Mouse (Mus musculus) embryonic facial prominence, embryonic 10.5 days (tissue): ENCODE data around the gene Gpr119. TPM values are rescaled to one million over a fixed set of nuclear protein-coding genes. Genes with fewer than 3 reads are reported as not detected.

Source experiments
- DNase-seq: peaks from one replicate; pipeline ENCODE4 v3.0.0-alpha.2; 2017; ENCODE audit warnings: low spot score
- H3K27ac ChIP-seq: fragments of 300-500 bp; sonication (generic); replicated peaks from 2 replicates; pipeline ENCODE4 v1.5.1; 2016; ENCODE audit warnings: mild to moderate bottlenecking
- H3K27me3 ChIP-seq: fragments of 300-500 bp; sonication (generic); replicated peaks from 2 replicates; pipeline ENCODE4 v1.6.1; 2016; ENCODE audit warnings: low read depth, mild to moderate bottlenecking; ENCODE audit not compliant: poor library complexity, severe bottlenecking
- H3K36me3 ChIP-seq: fragments of 300-500 bp; sonication (generic); replicated peaks from 2 replicates; pipeline ENCODE4 v1.6.1; 2016; ENCODE audit warnings: mild to moderate bottlenecking, moderate library complexity
- H3K4me1 ChIP-seq: fragments of 300-500 bp; sonication (generic); 2 replicates; pipeline ENCODE4 v1.6.1; 2016
- H3K4me3 ChIP-seq: fragments of 300-500 bp; sonication (generic); 2 replicates; pipeline ENCODE4 v1.5.1; 2016; ENCODE audit warnings: mild to moderate bottlenecking, moderate library complexity
- H3K9me3 ChIP-seq: fragments of 300-500 bp; sonication (generic); 2 replicates; pipeline ENCODE4 v1.6.1; 2016; ENCODE audit warnings: mild to moderate bottlenecking
- WGBS: fragments of 180-500 bp; shearing (Covaris S2); methylation state at CpG from one replicate; pipeline ENCODE4 v1.1.7; 2016; 5-methylcytosine and 5-hydroxymethylcytosine counted together
- polyA plus RNA-seq: library from polyadenylated mRNA; unstranded; fragments of >200 nt; fragmentation: Nextera tagmentation; extraction: Ambion mirVana; gene quantifications from 2 replicates; pipeline ENCODE4 v1.2.1, GENCODE M21; 2016

Gpr119 gene
- polyA plus RNA-seq = not detected in 2 replicates

DNA sequence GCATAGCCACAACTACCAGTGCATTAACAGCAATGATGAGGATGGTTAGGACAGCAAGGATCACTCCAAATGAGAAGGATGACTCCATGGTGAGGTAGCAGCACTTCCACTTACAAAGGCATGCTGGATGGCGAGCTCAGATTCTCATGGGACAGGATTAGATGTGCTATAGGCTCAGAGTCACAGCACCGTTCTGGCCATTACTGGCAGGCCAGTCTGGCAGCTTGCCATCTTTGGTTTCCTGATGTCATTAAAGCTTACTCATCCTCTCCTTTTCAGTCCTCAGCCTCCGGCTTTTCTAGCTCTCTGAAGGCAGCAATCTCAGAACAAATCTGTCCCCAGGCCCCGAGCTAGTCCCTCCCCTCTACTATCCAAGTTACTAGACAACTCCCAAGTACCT, at the start of gene Gpr119:
TSS of gene Gpr119 (minus strand) at position 308 of the 400 bp plus-strand sequence.
- no peaks in the 10 kb centered on the region for H3K27me3 ChIP-seq
- 79% methylated on average over 4 of the region's 4 CpGs for WGBS
- DNase-seq = no peak
- no peaks in the 10 kb centered on the region for H3K4me1 ChIP-seq
- no peaks in the 10 kb centered on the region for H3K36me3 ChIP-seq
- no peak within 1 kb of the TSS for H3K27ac ChIP-seq
- H3K4me3 ChIP-seq = no peak within 1 kb of the TSS
- H3K9me3 ChIP-seq = no peaks in the 10 kb centered on the region

DNA sequence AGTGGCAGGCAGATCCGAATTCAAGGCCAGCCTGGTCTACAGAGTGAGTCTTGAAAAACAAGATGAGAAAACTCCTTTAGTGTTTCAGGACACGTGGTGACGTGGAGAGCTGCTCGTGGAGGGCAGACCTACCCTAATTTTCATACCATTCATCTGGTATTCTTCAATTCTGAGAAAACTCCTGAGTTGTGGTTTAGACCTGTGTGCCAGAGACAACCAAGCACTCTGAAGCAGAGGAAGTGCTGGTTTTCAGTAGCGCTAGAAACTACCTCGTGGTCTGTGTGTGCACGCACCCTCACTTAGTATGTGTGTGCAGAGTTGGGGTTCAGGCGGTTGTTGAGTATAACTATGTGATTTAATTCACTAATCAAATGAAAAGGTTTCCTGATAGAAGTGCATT, 38.6 kb upstream of the Gpr119 start:
- H3K9me3 ChIP-seq = no peaks in the 10 kb centered on the region
- peaks cover 45% of the 10 kb centered on the region for H3K36me3 ChIP-seq
- WGBS = 90% methylated on average over 8 of the region's 8 CpGs
- no peak for DNase-seq
- H3K27me3 ChIP-seq = no peaks in the 10 kb centered on the region
- H3K4me3 ChIP-seq = no peak overlapping the region
- H3K4me1 ChIP-seq = no peaks in the 10 kb centered on the region
- no peak overlapping the region for H3K27ac ChIP-seq

- 90% methylated on average over 10 of the region's 10 CpGs for WGBS
- Histone ChIP-seq H3K4me1 (no peaks in the 10 kb centered on the region), H3K4me3 (no peak overlapping the region), H3K27ac (no peak overlapping the region), H3K36me3 (peaks cover 58% of the 10 kb centered on the region), H3K9me3 (no peaks in the 10 kb centered on the region), H3K27me3 (no peaks in the 10 kb centered on the region)
- DNase-seq = no peak
Measured at GRCm38 (mm10) chrX:48709701-48710100, 35.4 kb upstream of the Gpr119 start.

- WGBS = 19% methylated on average over 42 of the region's 42 CpGs
- peak within 1 kb of the TSS; percentile 78 for H3K27ac ChIP-seq
Measured at GRCm38 (mm10) chrX:48694864-48695371, 20.6 kb upstream of the Gpr119 start, which contains the start of gene Rbmx2. Gene Rbmx2, plus strand, starts transcription at chrX:48695004.

DNA sequence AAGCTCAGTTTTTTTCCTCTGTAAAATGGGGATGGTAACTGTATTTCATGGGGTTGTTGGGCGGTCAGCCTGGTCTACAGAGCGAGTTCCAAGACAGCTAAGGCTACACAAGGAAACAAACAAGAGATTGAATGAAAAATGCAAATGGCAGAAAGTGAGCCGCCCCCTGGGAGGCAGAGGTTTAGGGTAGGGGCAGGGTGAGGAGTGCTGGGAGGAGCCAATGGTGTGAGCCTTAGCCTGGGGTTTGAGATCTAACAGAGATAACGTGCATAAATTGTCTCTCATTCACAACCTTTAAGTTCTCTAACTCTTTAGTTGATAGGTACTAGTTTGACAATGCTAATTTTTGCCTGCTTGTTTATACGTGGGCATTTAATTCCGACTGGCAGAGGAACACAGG, 20.2 kb upstream of the Gpr119 start:
- no peaks in the 10 kb centered on the region for H3K27me3 ChIP-seq
- H3K36me3 ChIP-seq = peaks cover 13% of the 10 kb centered on the region
- H3K9me3 ChIP-seq = no peaks in the 10 kb centered on the region
- 0 out of 2 replicates have a peak, but pooled peaks cover 5% of the 10 kb centered on the region for H3K4me1 ChIP-seq
- H3K4me3 ChIP-seq = peak overlapping the region; percentile 70
- DNase-seq = no peak
- H3K27ac ChIP-seq = peak overlapping the region; percentile 44; the same call in 1 of the 2 replicates
- 16% methylated on average over 6 of the region's 6 CpGs for WGBS

More at GRCm38 (mm10) chrX:48694864-48695371, 20.6 kb upstream of the Gpr119 start, which contains the start of gene Rbmx2:
- Histone ChIP-seq H3K27me3 (no peaks in the 10 kb centered on the region), H3K36me3 (peaks cover 13% of the 10 kb centered on the region), H3K4me1 (0 out of 2 replicates have a peak, but pooled peaks cover 5% of the 10 kb centered on the region), H3K9me3 (no peaks in the 10 kb centered on the region), H3K4me3 (peak within 1 kb of the TSS; percentile 70)
- peak; percentile 92 for DNase-seq

- H3K27me3 ChIP-seq = no peaks in the 10 kb centered on the region
- DNase-seq = no peak
- no peaks in the 10 kb centered on the region for H3K4me1 ChIP-seq
- H3K4me3 ChIP-seq = no peak overlapping the region
- WGBS = 75% methylated on average over 5 of the region's 5 CpGs
- H3K9me3 ChIP-seq = no peaks in the 10 kb centered on the region
- no peak overlapping the region for H3K27ac ChIP-seq
- no peaks in the 10 kb centered on the region for H3K36me3 ChIP-seq
Measured at GRCm38 (mm10) chrX:48683857-48684256, 9.6 kb upstream of the Gpr119 start.

- peak; percentile 25 for DNase-seq
- H3K9me3 ChIP-seq = no peaks in the 10 kb centered on the region
- H3K27ac ChIP-seq = no peak overlapping the region
- no peaks in the 10 kb centered on the region for H3K36me3 ChIP-seq
- no peaks in the 10 kb centered on the region for H3K4me1 ChIP-seq
- WGBS = 21% methylated on average over 3 of the region's 3 CpGs
- H3K4me3 ChIP-seq = no peak overlapping the region
- no peaks in the 10 kb centered on the region for H3K27me3 ChIP-seq
Measured at GRCm38 (mm10) chrX:48683451-48683850, 9.2 kb upstream of the Gpr119 start.

DNA sequence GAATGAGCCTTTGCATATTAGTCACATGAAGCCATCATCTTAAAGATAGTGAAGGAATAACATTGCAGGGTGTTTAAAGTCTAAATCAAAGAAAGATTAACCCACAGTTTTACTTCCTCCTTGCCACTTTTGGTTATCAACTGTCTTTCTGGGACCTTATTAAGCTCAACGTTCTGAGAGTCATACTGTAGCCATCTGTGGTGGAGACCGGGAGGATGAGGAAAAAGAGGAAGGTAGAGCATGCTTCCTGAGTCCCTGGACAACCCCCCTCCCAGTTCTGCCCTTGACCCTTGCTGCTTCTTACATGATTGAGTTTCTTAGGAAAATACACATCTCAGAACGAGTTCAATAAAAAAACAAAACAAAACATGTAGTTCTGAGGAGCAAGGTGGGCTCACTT, 2.6 kb downstream of the Gpr119 start:
- DNase-seq = no peak
- no peak overlapping the region for H3K27ac ChIP-seq
- H3K9me3 ChIP-seq = no peaks in the 10 kb centered on the region
- H3K4me3 ChIP-seq = no peak overlapping the region
- no peaks in the 10 kb centered on the region for H3K36me3 ChIP-seq
- H3K4me1 ChIP-seq = no peaks in the 10 kb centered on the region
- 58% methylated on average over 3 of the region's 3 CpGs for WGBS
- no peaks in the 10 kb centered on the region for H3K27me3 ChIP-seq

DNA sequence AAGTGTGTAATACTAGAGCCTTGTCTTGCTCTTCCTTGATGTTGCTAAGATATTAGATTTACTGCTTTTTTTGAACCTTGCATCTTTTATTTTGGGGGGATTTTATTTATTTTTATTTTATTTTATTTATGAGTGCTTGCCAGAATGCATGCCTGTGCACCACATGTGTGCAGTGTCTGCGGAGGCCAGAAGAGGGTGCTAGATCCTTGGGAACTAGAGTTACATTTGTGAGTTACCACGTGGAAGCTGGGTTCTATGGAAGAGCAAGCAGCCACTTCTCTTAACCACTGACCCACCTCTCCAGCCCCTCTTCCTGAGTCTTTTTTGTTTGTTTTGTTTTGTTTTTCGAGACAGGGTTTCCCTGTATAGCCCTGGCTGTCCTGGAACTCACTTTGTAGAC, 4.7 kb downstream of the Gpr119 start:
- no peak for DNase-seq
- WGBS = 67% methylated on average over 3 of the region's 3 CpGs

DNA sequence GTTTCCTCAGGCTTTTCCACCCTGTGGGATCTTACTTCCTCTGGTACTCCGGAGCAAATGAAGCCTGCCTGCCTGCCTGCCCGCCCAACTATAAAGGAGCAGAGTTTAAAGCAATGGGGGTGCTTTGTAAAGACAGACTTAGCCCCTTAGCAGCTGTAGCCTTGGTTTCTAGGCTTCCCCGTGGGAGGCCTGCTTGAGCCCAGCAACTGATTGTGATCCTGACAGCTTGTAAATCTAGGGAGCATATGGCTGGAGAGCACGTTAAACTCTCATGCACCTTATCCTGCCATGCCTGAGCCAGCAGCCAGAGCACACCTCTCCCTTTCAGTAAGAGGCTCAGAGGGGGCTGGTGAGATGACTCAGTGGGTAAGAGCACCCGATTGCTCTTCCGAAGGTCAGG, 7.5 kb downstream of the Gpr119 start:
- 38% methylated on average over 6 of the region's 6 CpGs for WGBS
- Histone ChIP-seq H3K4me1 (no peaks in the 10 kb centered on the region), H3K36me3 (no peaks in the 10 kb centered on the region), H3K27ac (no peak overlapping the region), H3K4me3 (no peak overlapping the region), H3K9me3 (no peaks in the 10 kb centered on the region), H3K27me3 (no peaks in the 10 kb centered on the region)
- DNase-seq = no peak

More for the DNA sequence above, 4.7 kb downstream of the Gpr119 start:
- Histone ChIP-seq H3K9me3 (no peaks in the 10 kb centered on the region), H3K27me3 (no peaks in the 10 kb centered on the region), H3K27ac (no peak overlapping the region), H3K4me1 (no peaks in the 10 kb centered on the region), H3K36me3 (no peaks in the 10 kb centered on the region), H3K4me3 (no peak overlapping the region)

- 0 out of 2 replicates have a peak, but pooled peaks cover 5% of the 10 kb centered on the region for H3K36me3 ChIP-seq
- H3K27me3 ChIP-seq = no peaks in the 10 kb centered on the region
- no peaks in the 10 kb centered on the region for H3K9me3 ChIP-seq
- peak; percentile 16 for DNase-seq
- 93% methylated on average over 2 of the region's 2 CpGs for WGBS
- H3K4me1 ChIP-seq = no peaks in the 10 kb centered on the region
- H3K27ac ChIP-seq = no peak overlapping the region
- H3K4me3 ChIP-seq = no peak overlapping the region
Measured at GRCm38 (mm10) chrX:48644122-48644521, 30.2 kb downstream of the Gpr119 start.

DNA sequence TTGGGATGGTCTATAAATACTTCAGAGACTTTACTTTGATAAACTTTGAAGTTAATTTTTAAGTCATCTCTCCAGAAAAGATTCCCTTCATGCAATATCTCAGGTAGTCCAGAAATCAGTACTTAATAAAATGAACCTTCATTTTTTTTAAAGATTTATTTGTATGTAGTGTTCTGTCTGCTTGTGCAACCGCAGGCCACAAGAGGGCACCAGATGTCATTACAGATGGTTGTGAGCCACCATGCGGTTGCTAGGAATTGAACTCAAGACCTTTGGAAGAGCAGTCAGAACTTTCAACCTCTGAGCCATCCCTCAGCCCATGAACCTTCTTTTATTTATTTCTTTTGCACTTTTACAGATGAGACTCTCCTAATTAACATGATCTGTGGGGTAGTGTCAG, 37.2 kb downstream of the Gpr119 start:
- 65% methylated on average over 2 of the region's 2 CpGs for WGBS
- DNase-seq = no peak
- Histone ChIP-seq H3K27ac (no peak overlapping the region), H3K27me3 (no peaks in the 10 kb centered on the region), H3K9me3 (no peaks in the 10 kb centered on the region), H3K4me1 (no peaks in the 10 kb centered on the region), H3K4me3 (no peak overlapping the region), H3K36me3 (peaks cover 14% of the 10 kb centered on the region; the same call in 1 of the 2 replicates)

GRCm38 (mm10) chrX:48624054-48624420, 50.2 kb downstream of the Gpr119 start:
- Histone ChIP-seq H3K4me1 (no peaks in the 10 kb centered on the region), H3K27me3 (no peaks in the 10 kb centered on the region), H3K27ac (peak overlapping the region; percentile 85; the same call in 1 of the 2 replicates), H3K9me3 (no peaks in the 10 kb centered on the region), H3K36me3 (peaks cover 4% of the 10 kb centered on the region; the same call in 1 of the 2 replicates), H3K4me3 (peak overlapping the region; percentile 68)
- WGBS = 29% methylated on average over 9 of the region's 9 CpGs
- no peak for DNase-seq
